ENCODE assay signal across 20 mouse cellular contexts in the genomic region with DNA sequence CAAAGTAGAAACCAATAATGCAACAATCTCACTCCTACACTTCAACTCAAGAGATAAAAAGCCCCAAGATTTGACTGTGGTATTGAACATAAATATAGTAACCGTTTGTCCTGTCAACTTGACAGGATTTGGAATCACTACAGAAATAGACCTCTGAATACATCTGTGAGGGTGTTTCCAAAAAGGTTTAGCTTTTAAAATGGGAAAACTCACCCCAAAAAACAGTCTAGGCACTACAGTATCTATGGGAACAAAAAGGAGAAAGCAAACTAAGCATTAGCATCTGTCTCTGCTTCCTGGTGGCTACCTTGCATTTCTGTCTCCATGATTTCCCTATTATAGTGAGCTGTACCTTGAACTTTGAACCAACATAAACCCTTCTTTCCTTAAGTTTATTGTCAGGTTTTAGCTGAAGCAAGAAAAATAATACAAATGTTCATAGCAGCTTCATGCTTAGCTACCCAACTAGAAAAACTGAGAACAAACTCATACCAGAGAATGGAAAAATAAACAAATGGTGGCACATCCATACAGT. TPM values are rescaled to one million over a fixed set of nuclear protein-coding genes. Genes with fewer than 3 reads are reported as not detected.
DNase-seq lines count a peak whose midpoint lies in the region; ATAC-seq and TF ChIP-seq lines count a peak whose summit lies in the region.
"Had no signal": no experiment of that assay in that cellular context is flagged by ENCODE, and none has a peak within 500 bp of the region (broad histone marks: within the 10 kb centered on the region; RNA-seq: fewer than 3 reads in every experiment).

No protein-coding gene starts in this region.

- 75% methylated on average over 1 of the region's 1 CpGs for WGBS in kidney, postnatal 0 days
- WGBS in intestine, embryonic 15.5 days = 82% methylated on average over 1 of the region's 1 CpGs
- WGBS in large intestine, adult 2 months = 57% methylated on average over 1 of the region's 1 CpGs
- WGBS in hindbrain, postnatal 0 days = 87% methylated on average over 1 of the region's 1 CpGs

- no peaks in the 10 kb centered on the region for H3K27me3 ChIP-seq in kidney, postnatal 0 days (ENCODE audit: insufficient read depth, low read length)
- no peaks in the 10 kb centered on the region for H3K27me3 ChIP-seq in intestine, embryonic 15.5 days (replicated peaks)
- H3K27me3 ChIP-seq in hindbrain, postnatal 0 days (ENCODE audit: insufficient read depth, low read length) = no peaks in the 10 kb centered on the region
- H3K27me3 ChIP-seq: embryonic facial prominence, embryonic 15.5 days; forebrain, embryonic 15.5 days; heart, embryonic 12.5 days; hindbrain, embryonic 15.5 days had no signal

- H3K36me3 ChIP-seq in kidney, postnatal 0 days (ENCODE audit: insufficient read depth, low read length) = peaks cover 39% of the 10 kb centered on the region
- H3K36me3 ChIP-seq in intestine, embryonic 15.5 days = peaks cover 20% of the 10 kb centered on the region
- peaks cover 45% of the 10 kb centered on the region for H3K36me3 ChIP-seq in hindbrain, postnatal 0 days (ENCODE audit: insufficient read depth, low read length)

- H3K9ac ChIP-seq in kidney, postnatal 0 days (ENCODE audit: low read depth, low read length) = no peak overlapping the region
- no peak overlapping the region for H3K9ac ChIP-seq in intestine, embryonic 15.5 days
- H3K9ac ChIP-seq in hindbrain, postnatal 0 days (replicated peaks; ENCODE audit: low read length) = no peak overlapping the region
- H3K9ac ChIP-seq: embryonic facial prominence, embryonic 15.5 days; forebrain, embryonic 15.5 days; heart, embryonic 12.5 days; hindbrain, embryonic 15.5 days had no signal

- peak; percentile 1 for DNase-seq in kidney, postnatal 0 days (ENCODE audit: low spot score)
- DNase-seq in kidney, postnatal 4 days = no peak
- DNase-seq in large intestine, adult 2 months (ENCODE audit: low read depth, low spot score) = peak; percentile 45
- no peak for DNase-seq in hindbrain, postnatal 0 days (ENCODE audit: low spot score)
- no peak for DNase-seq in urinary bladder, postnatal 36 days (ENCODE audit: low spot score in 2 of 2)
- DNase-seq: adrenal gland, adult 2 months; adrenal gland, postnatal 25 days; cerebellum, adult 11 months; cerebellum, adult 8-10 months; cerebellum, postnatal 14 days; embryo, embryonic 11 days; gastrocnemius, adult 2 months; gastrocnemius, postnatal 25 days had no signal

- no peak for TF ChIP-seq CTCF in kidney, postnatal 0 days (IDR thresholded peaks at IDR 0.05; ENCODE audit: low read depth)
- no peak for TF ChIP-seq CTCF in hindbrain, postnatal 0 days (IDR thresholded peaks at IDR 0.05; ENCODE audit: low read depth)

- no peak overlapping the region for H3K4me3 ChIP-seq in kidney, postnatal 0 days (replicated peaks; ENCODE audit: low read depth, low read length)
- H3K4me3 ChIP-seq in intestine, embryonic 15.5 days (replicated peaks) = no peak overlapping the region
- H3K4me3 ChIP-seq in hindbrain, postnatal 0 days (ENCODE audit: low read length) = no peak overlapping the region
- H3K4me3 ChIP-seq: embryonic facial prominence, embryonic 15.5 days; erythroblast, embryonic 14.5 days; forebrain, embryonic 15.5 days; gastrocnemius, adult 2 months; heart, embryonic 12.5 days; hindbrain, embryonic 10.5 days; hindbrain, embryonic 15.5 days had no signal

- H3K4me1 ChIP-seq in kidney, postnatal 0 days (replicated peaks; ENCODE audit: insufficient read depth, low read length) = no peaks in the 10 kb centered on the region
- H3K4me1 ChIP-seq in intestine, embryonic 15.5 days (replicated peaks) = no peaks in the 10 kb centered on the region
- no peaks in the 10 kb centered on the region for H3K4me1 ChIP-seq in hindbrain, postnatal 0 days (ENCODE audit: insufficient read depth, low read length)
- H3K4me1 ChIP-seq: embryonic facial prominence, embryonic 15.5 days; forebrain, embryonic 15.5 days; hindbrain, embryonic 10.5 days; hindbrain, embryonic 15.5 days had no signal

- no peaks in the 10 kb centered on the region for H3K9me3 ChIP-seq in kidney, postnatal 0 days (replicated peaks; ENCODE audit: low read length)
- H3K9me3 ChIP-seq in intestine, embryonic 15.5 days = no peaks in the 10 kb centered on the region
- H3K9me3 ChIP-seq in hindbrain, postnatal 0 days (ENCODE audit: low read length) = no peaks in the 10 kb centered on the region
- H3K9me3 ChIP-seq: embryonic facial prominence, embryonic 15.5 days; forebrain, embryonic 15.5 days; heart, embryonic 12.5 days; hindbrain, embryonic 10.5 days; hindbrain, embryonic 15.5 days had no signal

- H3K27ac ChIP-seq in kidney, postnatal 0 days = no peak overlapping the region
- no peak overlapping the region for H3K27ac ChIP-seq in intestine, embryonic 15.5 days
- no peak overlapping the region for H3K27ac ChIP-seq in hindbrain, postnatal 0 days
- H3K27ac ChIP-seq: embryonic facial prominence, embryonic 15.5 days; forebrain, embryonic 15.5 days; gastrocnemius, adult 2 months; hindbrain, embryonic 10.5 days; hindbrain, embryonic 15.5 days had no signal

- no peak for ATAC-seq in kidney, postnatal 0 days (replicated peaks; ENCODE audit: low FRiP score, low read depth)
- ATAC-seq in intestine, embryonic 15.5 days = peak; percentile 56; the same call in 1 of the 2 replicates
- ATAC-seq in hindbrain, postnatal 0 days = no peak
- ATAC-seq: forebrain, embryonic 15.5 days had no signal

- H3K4me2 ChIP-seq in kidney, postnatal 0 days (ENCODE audit: low read length) = no peak overlapping the region
- no peak overlapping the region for H3K4me2 ChIP-seq in intestine, embryonic 15.5 days (replicated peaks)
- no peak overlapping the region for H3K4me2 ChIP-seq in hindbrain, postnatal 0 days (ENCODE audit: low read depth, low read length)
- H3K4me2 ChIP-seq: embryonic facial prominence, embryonic 15.5 days; forebrain, embryonic 15.5 days; heart, embryonic 12.5 days; hindbrain, embryonic 15.5 days had no signal

RNA-seq across cellular contexts. Expression of a gene that starts 46.4 kb away (rescaled TPM):
- polyA plus RNA-seq in kidney, postnatal 0 days (2015; fragmentation: Nextera tagmentation; extraction: Ambion mirVana) = 534 and 547 TPM in 2 replicates
- 477 and 625 TPM in 2 replicates for polyA plus RNA-seq in intestine, embryonic 15.5 days (2015; fragmentation: Nextera tagmentation; extraction: Ambion mirVana)
- polyA plus RNA-seq in large intestine, adult 2 months (2012; rRNA removed) = 123 and 183 TPM in 2 replicates
- total RNA-seq in hindbrain, postnatal 0 days (2014; rRNA removed) = 643 and 734 TPM in 2 replicates
- 747 and 812 TPM in 2 replicates for polyA plus RNA-seq in hindbrain, postnatal 0 days (2015; fragmentation: Nextera tagmentation; extraction: Ambion mirVana)

RNA-seq across cellular contexts. Expression of a gene that starts 59.9 kb away (rescaled TPM):
- polyA plus RNA-seq in kidney, postnatal 0 days (2015; fragmentation: Nextera tagmentation; extraction: Ambion mirVana) = 837 and 1,074 TPM in 2 replicates
- polyA plus RNA-seq in intestine, embryonic 15.5 days (2015; fragmentation: Nextera tagmentation; extraction: Ambion mirVana) = 746 and 766 TPM in 2 replicates
- 1,443 and 1,473 TPM in 2 replicates for polyA plus RNA-seq in large intestine, adult 2 months (2012; rRNA removed)
- total RNA-seq in hindbrain, postnatal 0 days (2014; rRNA removed) = 132 and 176 TPM in 2 replicates
- polyA plus RNA-seq in hindbrain, postnatal 0 days (2015; fragmentation: Nextera tagmentation; extraction: Ambion mirVana) = 368 and 402 TPM in 2 replicates

Comparison
In these comparisons a context has a peak if more than half of its experiments do, and no peak if none do; other contexts are left out.
1. DNase-seq: peak in kidney, postnatal 0 days (single experiment) and large intestine, adult 2 months (single experiment); none in kidney, postnatal 4 days (0 of 2), hindbrain, postnatal 0 days (single experiment) and urinary bladder, postnatal 36 days (0 of 2).